Comparison of ENCODE assay signal across 8 mouse cellular contexts in genomic region chr19:23135349-23136201, GRCm38 (mm10). TPM values are rescaled to one million over a fixed set of nuclear protein-coding genes. Genes with fewer than 3 reads are reported as not detected.
A peak's percentile ranks its signal among the peaks of the same experiment; 100 is the strongest.
DNase-seq lines count a peak whose midpoint lies in the region; ATAC-seq and TF ChIP-seq lines count a peak whose summit lies in the region.

No protein-coding gene starts in this region.

- peak overlapping the region; percentile 12 for H3K4me3 ChIP-seq in embryonic fibroblast, embryonic 13.5 days (ENCODE audit: insufficient read depth, low read length)
- H3K4me3 ChIP-seq in heart, embryonic 10.5 days: peak overlapping the region; percentile 57
- peak overlapping the region; percentile 39 for H3K4me3 ChIP-seq in kidney, embryonic 14.5 days (ENCODE audit: low read length)
- peak overlapping the region; percentile 38 for H3K4me3 ChIP-seq in midbrain, postnatal 0 days (ENCODE audit: low read depth, low read length)

- H3K9me3 ChIP-seq in heart, embryonic 10.5 days: no peaks in the 10 kb centered on the region
- no peaks in the 10 kb centered on the region for H3K9me3 ChIP-seq in kidney, embryonic 14.5 days (ENCODE audit: control insufficient read depth, low read length)
- no peaks in the 10 kb centered on the region for H3K9me3 ChIP-seq in midbrain, postnatal 0 days (ENCODE audit: low read length)

- peaks cover 5% of the 10 kb centered on the region; the same call in 1 of the 2 replicates for H3K4me1 ChIP-seq in embryonic fibroblast, embryonic 13.5 days (ENCODE audit: control insufficient read depth, insufficient read depth, low read length)
- H3K4me1 ChIP-seq in heart, embryonic 10.5 days: peaks cover 37% of the 10 kb centered on the region
- H3K4me1 ChIP-seq in kidney, embryonic 14.5 days (ENCODE audit: control insufficient read depth, insufficient read depth, low read length): peaks cover 17% of the 10 kb centered on the region
- peaks cover 8% of the 10 kb centered on the region; the same call in 1 of the 2 replicates for H3K4me1 ChIP-seq in midbrain, postnatal 0 days (ENCODE audit: insufficient read depth, low read length)

- peaks cover 48% of the 10 kb centered on the region for H3K27me3 ChIP-seq in heart, embryonic 10.5 days (ENCODE audit: insufficient read depth, poor library complexity, severe bottlenecking)
- peaks cover 12% of the 10 kb centered on the region for H3K27me3 ChIP-seq in kidney, embryonic 14.5 days (ENCODE audit: control insufficient read depth, insufficient read depth, low read length)
- peaks cover 15% of the 10 kb centered on the region for H3K27me3 ChIP-seq in midbrain, postnatal 0 days (ENCODE audit: insufficient read depth, low read length)

- DNase-seq in 416B (ENCODE audit: low read depth): peak; percentile 94
- DNase-seq in adrenal gland, postnatal 4 days (ENCODE audit: low spot score in 2 of 2): peak; percentile 56 to 64
- peak; percentile 88 for DNase-seq in heart, embryonic 10.5 days (ENCODE audit: low spot score)
- peak; percentile 59 for DNase-seq in liver
- peak; percentile 85 for DNase-seq in midbrain, postnatal 0 days (ENCODE audit: low spot score)
- peak; percentile 69 to 80 for DNase-seq in spleen, postnatal 10 days (ENCODE audit: low spot score in 2 of 2)

- peak; percentile 44 for TF ChIP-seq POLR2A in embryonic fibroblast, embryonic 13.5 days (IDR thresholded peaks at IDR 0.05; ENCODE audit: low read depth, low read length)

- peak overlapping the region; percentile 36; the same call in 1 of the 2 replicates for H3K9ac ChIP-seq in kidney, embryonic 14.5 days (ENCODE audit: low read depth, low read length)
- peak overlapping the region; percentile 55 for H3K9ac ChIP-seq in midbrain, postnatal 0 days (replicated peaks; ENCODE audit: low read length, poor library complexity, severe bottlenecking)

- no peaks in the 10 kb centered on the region for H3K36me3 ChIP-seq in heart, embryonic 10.5 days
- no peaks in the 10 kb centered on the region for H3K36me3 ChIP-seq in kidney, embryonic 14.5 days (ENCODE audit: control insufficient read depth, insufficient read depth, low read length)
- H3K36me3 ChIP-seq in midbrain, postnatal 0 days (ENCODE audit: insufficient read depth, low read length): no peaks in the 10 kb centered on the region

- peak; percentile 65 for ATAC-seq in kidney, embryonic 14.5 days (ENCODE audit: low FRiP score, low TSS enrichment)
- peak; percentile 63 for ATAC-seq in midbrain, postnatal 0 days (ENCODE audit: low FRiP score)

- TF ChIP-seq CTCF in embryonic fibroblast, embryonic 13.5 days (IDR thresholded peaks at IDR 0.05; ENCODE audit: borderline replicate concordance, insufficient read depth, low read length): no peak
- TF ChIP-seq CTCF in midbrain, postnatal 0 days (IDR thresholded peaks at IDR 0.05): no peak

- peak overlapping the region; percentile 93 for H3K27ac ChIP-seq in embryonic fibroblast, embryonic 13.5 days (ENCODE audit: insufficient read depth, low read length)
- peak overlapping the region; percentile 57 for H3K27ac ChIP-seq in heart, embryonic 10.5 days
- H3K27ac ChIP-seq in kidney, embryonic 14.5 days (ENCODE audit: low read depth, low read length): peak overlapping the region; percentile 42; the same call in 1 of the 2 replicates
- H3K27ac ChIP-seq in midbrain, postnatal 0 days (ENCODE audit: low read depth, low read length): 0 out of 2 replicates have a peak overlapping the region, but pooled peaks have one; percentile 32

- WGBS in heart, embryonic 10.5 days: under 1% methylated on average over 55 of the region's 55 CpGs
- WGBS in kidney, embryonic 14.5 days: under 1% methylated on average over 55 of the region's 55 CpGs
- under 1% methylated on average over 55 of the region's 55 CpGs for WGBS in midbrain, postnatal 0 days

- peak overlapping the region; percentile 85 for H3K4me2 ChIP-seq in kidney, embryonic 14.5 days (replicated peaks; ENCODE audit: low read depth, low read length)
- H3K4me2 ChIP-seq in midbrain, postnatal 0 days (ENCODE audit: low read depth, low read length, poor library complexity, severe bottlenecking): peak overlapping the region; percentile 85

RNA-seq across cellular contexts. Expression of gene Klf9, which starts 5.5 kb away (rescaled TPM):
- 10 to 100 TPM; 44.4 to 51.1 TPM for total RNA-seq in adrenal gland, postnatal 4 days (2021)
- polyA plus RNA-seq in embryonic fibroblast, embryonic 13.5 days (2011; ENCODE audit: insufficient read length, low read depth, missing spikeins): 42.2 and 45.2 TPM in 2 replicates
- 1.4 and 1.6 TPM in 2 replicates for polyA plus RNA-seq in heart, embryonic 10.5 days (2016; fragmentation: Nextera tagmentation; extraction: Ambion mirVana)
- polyA plus RNA-seq in kidney, embryonic 14.5 days (2014; fragmentation: Nextera tagmentation; extraction: Ambion mirVana): 2.7 and 4.2 TPM in 2 replicates
- 13.8 and 14.7 TPM in 2 replicates for total RNA-seq in midbrain, postnatal 0 days (2014; rRNA removed)
- polyA plus RNA-seq in midbrain, postnatal 0 days (2015; fragmentation: Nextera tagmentation; extraction: Ambion mirVana): 6.3 and 7.4 TPM in 2 replicates

Comparison
In these comparisons a context has a peak if more than half of its experiments do, and no peak if none do; other contexts are left out.
1. Peak in every context shown above with its lines: DNase-seq, ATAC-seq, H3K4me3 ChIP-seq and H3K27ac ChIP-seq.
2. H3K27ac ChIP-seq: peak in every context shown above with its lines; median percentile 93 in embryonic fibroblast, embryonic 13.5 days; 57 in heart, embryonic 10.5 days; 42 in kidney, embryonic 14.5 days; 32 in midbrain, postnatal 0 days.